In the genomic region with DNA sequence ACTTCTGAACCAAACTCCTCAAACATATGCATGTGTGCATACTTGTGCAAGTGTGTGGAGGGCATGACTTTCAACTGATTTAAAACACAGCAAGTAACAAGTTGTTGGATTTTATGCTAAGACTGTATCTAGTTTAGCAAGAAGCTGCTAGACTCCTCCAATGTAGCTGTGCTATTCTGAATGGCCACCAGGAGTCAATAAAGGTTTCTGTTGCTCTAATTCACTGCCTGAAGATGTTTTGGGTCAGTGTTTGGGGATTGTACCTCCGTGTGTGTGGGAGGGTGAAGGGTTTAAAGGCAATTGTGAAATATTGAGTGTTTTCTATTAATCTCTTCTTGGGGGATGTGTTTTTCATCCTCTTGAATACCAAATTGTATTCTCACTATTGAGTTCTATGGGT, we compare ENCODE assay signal across 13 mouse cellular contexts. TPM values are rescaled to one million over a fixed set of nuclear protein-coding genes. Genes with fewer than 3 reads are reported as not detected.
A peak's percentile ranks its signal among the peaks of the same experiment; 100 is the strongest.
DNase-seq lines count a peak whose midpoint lies in the region; ATAC-seq and TF ChIP-seq lines count a peak whose summit lies in the region.
"Had no signal": no experiment of that assay in that cellular context is flagged by ENCODE, and none has a peak within 500 bp of the region (broad histone marks: within the 10 kb centered on the region; RNA-seq: fewer than 3 reads in every experiment).

No protein-coding gene starts in this region.

- peak; percentile 73 for ATAC-seq in CD4-positive, CD25-positive, alpha-beta regulatory T cell, adult 4 months
- ATAC-seq: midbrain, embryonic 15.5 days had no signal

- TF ChIP-seq CTCF in layer of hippocampus, adult 2 months (conservative IDR thresholded peaks at IDR 0.05), result peak; percentile 63

- no peak for DNase-seq in layer of hippocampus, adult 2 months (ENCODE audit: low spot score in 2 of 2)
- DNase-seq in layer of hippocampus, adult 11-12 months (ENCODE audit: low spot score), result no peak
- DNase-seq in 416B (ENCODE audit: low read depth), result peak; percentile 29
- DNase-seq in lung, postnatal 36 days, result peak; percentile 36
- no peak for DNase-seq in testis, postnatal 14 days (ENCODE audit: low spot score)
- DNase-seq in cerebellum, adult 11-12 months, result no peak
- DNase-seq: adrenal gland, adult 8-10 months; cerebellum, postnatal 10 days; kidney, postnatal 25 days had no signal

- H3K4me3 ChIP-seq in layer of hippocampus, adult 2 months, result no peak overlapping the region
- H3K4me3 ChIP-seq: limb, embryonic 12.5 days; midbrain, embryonic 15.5 days; neural tube, embryonic 13.5 days had no signal

- no peak overlapping the region for H3K27ac ChIP-seq in layer of hippocampus, adult 2 months
- H3K27ac ChIP-seq: limb, embryonic 12.5 days; midbrain, embryonic 15.5 days; neural tube, embryonic 13.5 days had no signal

RNA-seq across cellular contexts. Expression of a gene that starts 6.4 kb away (rescaled TPM):
- total RNA-seq in layer of hippocampus, adult 2 months (2021), result under 1 TPM in 1 of 2 experiments, not detected in 1; 0.42 TPM
- polyA plus RNA-seq in CD4-positive, CD25-positive, alpha-beta regulatory T cell, adult 4 months (2017; shearing (Covaris generic)), result 100 to 1,000 TPM; 430 to 456 TPM

Comparison
In these comparisons a context has a peak if more than half of its experiments do, and no peak if none do; other contexts are left out.
1. DNase-seq: peak in 416B (single experiment) and lung, postnatal 36 days (single experiment); none in layer of hippocampus, adult 2 months (0 of 2), layer of hippocampus, adult 11-12 months (single experiment), testis, postnatal 14 days (single experiment) and cerebellum, adult 11-12 months (single experiment).